ENCODE assay signal across 20 mouse cellular contexts in the genomic region with DNA sequence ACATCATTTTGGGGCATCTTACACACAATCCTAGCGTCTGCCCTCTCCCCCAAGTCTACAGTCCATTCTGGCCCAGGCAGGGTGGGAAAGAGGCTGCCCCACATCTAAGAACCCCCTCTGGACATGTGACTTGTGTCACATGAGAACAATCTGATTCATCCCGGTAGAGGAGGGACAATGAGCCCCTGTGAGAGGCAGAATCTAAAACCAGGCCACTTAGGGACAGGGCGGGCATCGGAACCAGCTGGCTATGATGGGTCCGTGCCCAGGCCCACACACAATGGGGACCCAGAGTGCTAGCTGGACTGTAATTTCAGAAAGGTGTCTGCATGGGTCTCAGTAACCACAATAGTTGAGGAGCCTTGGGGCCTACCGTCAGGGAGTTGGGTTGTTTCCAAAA.
DNase-seq lines count a peak whose midpoint lies in the region; ATAC-seq and TF ChIP-seq lines count a peak whose summit lies in the region.
"Had no signal": no experiment of that assay in that cellular context is flagged by ENCODE, and none has a peak within 500 bp of the region (broad histone marks: within the 10 kb centered on the region; RNA-seq: fewer than 3 reads in every experiment).

No protein-coding gene starts in this region.

- H3K36me3 ChIP-seq in forebrain, postnatal 0 days (ENCODE audit: insufficient read depth), result no peaks in the 10 kb centered on the region
- no peaks in the 10 kb centered on the region for H3K36me3 ChIP-seq in forebrain, embryonic 15.5 days
- no peaks in the 10 kb centered on the region for H3K36me3 ChIP-seq in hindbrain, postnatal 0 days (ENCODE audit: insufficient read depth, low read length)
- H3K36me3 ChIP-seq: G1E; liver, embryonic 13.5 days; neural tube, embryonic 13.5 days had no signal

- no peaks in the 10 kb centered on the region for H3K9me3 ChIP-seq in forebrain, postnatal 0 days (ENCODE audit: low read length)
- no peaks in the 10 kb centered on the region for H3K9me3 ChIP-seq in forebrain, embryonic 15.5 days
- H3K9me3 ChIP-seq in hindbrain, postnatal 0 days (ENCODE audit: low read length), result no peaks in the 10 kb centered on the region
- H3K9me3 ChIP-seq: liver, embryonic 13.5 days had no signal

- DNase-seq in forebrain, postnatal 0 days, result no peak
- peak; percentile 57 for DNase-seq in left cerebral cortex, adult 11 months (ENCODE audit: low spot score)
- DNase-seq in left cerebral cortex, adult 18-20 months (ENCODE audit: low spot score in 2 of 2), result no peak
- peak; percentile 25 for DNase-seq in cerebellum, adult 9-10 months
- no peak for DNase-seq in hindbrain, postnatal 0 days (ENCODE audit: low spot score)
- no peak for DNase-seq in adrenal gland, adult 8-10 months
- DNase-seq in heart, adult 18-20 months, result no peak
- DNase-seq: adrenal gland, postnatal 10 days; gastrocnemius, adult 2 months; heart, adult 11 months; kidney, adult 9 months; kidney, postnatal 4 days; liver, embryonic 13.5 days; thymus, postnatal 36 days had no signal

- no peak overlapping the region for H3K9ac ChIP-seq in forebrain, postnatal 0 days
- no peak overlapping the region for H3K9ac ChIP-seq in forebrain, embryonic 15.5 days (replicated peaks)
- no peak overlapping the region for H3K9ac ChIP-seq in hindbrain, postnatal 0 days (replicated peaks; ENCODE audit: low read length)
- H3K9ac ChIP-seq: liver, embryonic 13.5 days; neural tube, embryonic 13.5 days had no signal

- 60% methylated on average over 6 of the region's 6 CpGs for WGBS in forebrain, postnatal 0 days
- 59% methylated on average over 6 of the region's 6 CpGs for WGBS in forebrain, embryonic 15.5 days
- WGBS in hindbrain, postnatal 0 days, result 54% methylated on average over 6 of the region's 6 CpGs

- no peak overlapping the region for H3K4me3 ChIP-seq in forebrain, postnatal 0 days (ENCODE audit: low read depth, low read length)
- no peak overlapping the region for H3K4me3 ChIP-seq in forebrain, embryonic 15.5 days
- H3K4me3 ChIP-seq in hindbrain, postnatal 0 days (ENCODE audit: low read length), result no peak overlapping the region
- H3K4me3 ChIP-seq: gastrocnemius, adult 2 months; liver, embryonic 13.5 days; megakaryocyte, embryonic 14.5 days; neural tube, embryonic 13.5 days had no signal

- no peaks in the 10 kb centered on the region for H3K4me1 ChIP-seq in forebrain, postnatal 0 days (ENCODE audit: insufficient read depth)
- H3K4me1 ChIP-seq in forebrain, embryonic 15.5 days, result peaks cover 9% of the 10 kb centered on the region
- H3K4me1 ChIP-seq in hindbrain, postnatal 0 days (ENCODE audit: insufficient read depth, low read length), result no peaks in the 10 kb centered on the region
- H3K4me1 ChIP-seq: liver, embryonic 13.5 days; megakaryocyte, embryonic 14.5 days had no signal

- H3K27me3 ChIP-seq in forebrain, postnatal 0 days (ENCODE audit: insufficient read depth, low read length), result no peaks in the 10 kb centered on the region
- H3K27me3 ChIP-seq in forebrain, embryonic 15.5 days, result no peaks in the 10 kb centered on the region
- H3K27me3 ChIP-seq in hindbrain, postnatal 0 days (ENCODE audit: insufficient read depth, low read length), result no peaks in the 10 kb centered on the region
- H3K27me3 ChIP-seq: liver, embryonic 13.5 days; megakaryocyte, embryonic 14.5 days; neural tube, embryonic 13.5 days had no signal

- no peak for TF ChIP-seq CTCF in forebrain, postnatal 0 days (IDR thresholded peaks at IDR 0.05; ENCODE audit: low read depth)
- no peak for TF ChIP-seq CTCF in hindbrain, postnatal 0 days (IDR thresholded peaks at IDR 0.05; ENCODE audit: low read depth)

- H3K4me2 ChIP-seq in forebrain, postnatal 0 days (ENCODE audit: low read depth), result no peak overlapping the region
- no peak overlapping the region for H3K4me2 ChIP-seq in forebrain, embryonic 15.5 days (replicated peaks)
- no peak overlapping the region for H3K4me2 ChIP-seq in hindbrain, postnatal 0 days (ENCODE audit: low read depth, low read length)
- H3K4me2 ChIP-seq: liver, embryonic 13.5 days; neural tube, embryonic 13.5 days had no signal

- ATAC-seq in forebrain, postnatal 0 days, result peak; percentile 67
- no peak for ATAC-seq in forebrain, embryonic 15.5 days (replicated peaks)
- ATAC-seq in hindbrain, postnatal 0 days, result peak; percentile 63
- ATAC-seq: inflammation-experienced regulatory T-cells, adult 6 months had no signal

- H3K27ac ChIP-seq in forebrain, postnatal 0 days (ENCODE audit: low read depth, low read length), result no peak overlapping the region
- H3K27ac ChIP-seq in forebrain, embryonic 15.5 days (replicated peaks), result no peak overlapping the region
- H3K27ac ChIP-seq in hindbrain, postnatal 0 days, result no peak overlapping the region
- H3K27ac ChIP-seq: gastrocnemius, adult 2 months; liver, embryonic 13.5 days; stomach, postnatal 0 days had no signal

Comparison
In these comparisons a context has a peak if more than half of its experiments do, and no peak if none do; other contexts are left out.
1. DNase-seq: peak in left cerebral cortex, adult 11 months (single experiment) and cerebellum, adult 9-10 months (single experiment); none in forebrain, postnatal 0 days (single experiment), left cerebral cortex, adult 18-20 months (0 of 2), hindbrain, postnatal 0 days (single experiment), adrenal gland, adult 8-10 months (single experiment) and heart, adult 18-20 months (0 of 2).